Mouse (Mus musculus): ENCODE data around the gene Poc5. TPM values are rescaled to one million over a fixed set of nuclear protein-coding genes. Genes with fewer than 3 reads are reported as not detected.

Poc5 gene
- total and polyA plus RNA-seq, 3 experiments: 17.2 to 31.0 (median 21.6) TPM

- in situ Hi-C loops (cut with MboI; ENCODE audit: low pct_ligation_motif_present, low pct_unique_long_range_greater_than_20kb, low sequenced_read_pairs): no loop called here
- Histone ChIP-seq H3K4me3 (replicated peaks in 1 of 3; ENCODE audit: low read depth in 2 of 3, low read length in 2 of 3, poor library complexity in 1 of 3) (no peak overlapping the region), H3K4me2 (ENCODE audit: insufficient read depth, low read depth, poor library complexity, severe bottlenecking) (no peak overlapping the region), H3K79me2 (replicated peaks; ENCODE audit: control insufficient read depth, extremely low read depth, insufficient read depth, poor library complexity, severe bottlenecking) (no peaks in the 10 kb centered on the region), H3K9me3 (replicated peaks; ENCODE audit: low read length) (no peaks in the 10 kb centered on the region), H3K9ac (ENCODE audit: insufficient read depth, low read depth) (no peak overlapping the region), H3K27me3 (replicated peaks) (no peaks in the 10 kb centered on the region), H3K36me3 (replicated peaks in 1 of 2; ENCODE audit: control insufficient read depth in 1 of 2, insufficient read depth in 1 of 2, low read length in 1 of 2) (no peaks in the 10 kb centered on the region), H3K27ac (ENCODE audit: insufficient read depth, low read depth) (no peak overlapping the region), H3K4me1 (ENCODE audit: control insufficient read depth in 1 of 2, insufficient read depth in 2 of 2) (peaks cover 0 to 16% of the 10 kb centered on the region in 2 experiments; a peak in 3 of 4 replicates)
- dilution Hi-C loops (cut with MboI; ENCODE audit: extremely low pct_ligation_motif_present, extremely low pct_unique_long_range_greater_than_20kb, low sequenced_read_pairs): no loop called here
- TF ChIP-seq ELF1 (IDR thresholded peaks at IDR 0.05; ENCODE audit: low read depth, low read length): no peak
- TF ChIP-seq ETS1 (conservative IDR thresholded peaks at IDR 0.05; ENCODE audit: low read depth, low read length): no peak
- TF ChIP-seq RCOR1 (conservative IDR thresholded peaks at IDR 0.05; ENCODE audit: low read depth, low read length): no peak
- no peak for TF ChIP-seq MAFK (IDR thresholded peaks at IDR 0.05; ENCODE audit: insufficient replicate concordance, low read length)
- TF ChIP-seq UBTF (IDR thresholded peaks at IDR 0.05; ENCODE audit: low read depth, low read length): no peak
- DNase-seq (ENCODE audit: extremely low read depth): no peak
These were observed 48.8 kb downstream of the Poc5 start for GRCm38 (mm10) chr13:96436921-96437320.

DNA sequence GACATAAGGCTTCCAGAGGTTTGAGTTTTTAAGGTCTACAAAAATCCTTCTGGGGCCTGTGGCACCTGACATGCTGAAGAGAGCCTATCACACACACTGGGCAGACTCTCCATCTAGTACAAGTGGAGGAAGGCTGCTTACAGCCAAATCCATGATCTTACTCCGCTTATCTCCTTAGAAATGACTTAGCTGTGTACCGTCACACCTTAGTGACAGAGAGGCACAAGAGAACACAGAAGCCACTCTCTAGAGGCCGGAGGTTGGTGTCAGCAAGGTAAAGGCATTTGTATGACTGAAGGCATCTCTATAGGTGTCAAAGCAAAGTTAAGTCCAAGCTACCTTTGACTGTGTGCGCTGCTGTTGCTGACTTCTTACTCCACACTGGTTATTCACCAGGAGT lies 52.3 kb downstream of the Poc5 start:
- in situ Hi-C loops (cut with MboI; ENCODE audit: low pct_ligation_motif_present, low pct_unique_long_range_greater_than_20kb, low sequenced_read_pairs) (no loop called here), dilution Hi-C loops (cut with MboI; ENCODE audit: extremely low pct_ligation_motif_present, extremely low pct_unique_long_range_greater_than_20kb, low sequenced_read_pairs) (no loop called here)
- H3K36me3 ChIP-seq (replicated peaks in 1 of 2; ENCODE audit: control insufficient read depth in 1 of 2, insufficient read depth in 1 of 2, low read length in 1 of 2): no peaks in the 10 kb centered on the region
- H3K4me3 ChIP-seq (replicated peaks in 1 of 3; ENCODE audit: low read depth in 2 of 3, low read length in 2 of 3, poor library complexity in 1 of 3): no peak overlapping the region
- no peaks in the 10 kb centered on the region for H3K79me2 ChIP-seq (replicated peaks; ENCODE audit: control insufficient read depth, extremely low read depth, insufficient read depth, poor library complexity, severe bottlenecking)
- no peak overlapping the region for H3K9ac ChIP-seq (ENCODE audit: insufficient read depth, low read depth)
- no peak for TF ChIP-seq NELFE (IDR thresholded peaks at IDR 0.05; ENCODE audit: low read depth, low read length)
- no peak for TF ChIP-seq ZMIZ1 (IDR thresholded peaks at IDR 0.05; ENCODE audit: low read depth, low read length)
- TF ChIP-seq MYC (IDR thresholded peaks at IDR 0.05; ENCODE audit: low read depth, low read length): no peak
- no peak for TF ChIP-seq EP300 (IDR thresholded peaks at IDR 0.05; ENCODE audit: low read length)
- no peak for TF ChIP-seq MXI1 (IDR thresholded peaks at IDR 0.05; ENCODE audit: low read depth, low read length)
- TF ChIP-seq USF1 (IDR thresholded peaks at IDR 0.05; ENCODE audit: low read depth, low read length): no peak
- no peak for TF ChIP-seq RAD21 (IDR thresholded peaks at IDR 0.05; ENCODE audit: low read depth, low read length)
- TF ChIP-seq MEF2A (IDR thresholded peaks at IDR 0.05; ENCODE audit: borderline replicate concordance, low read depth, low read length): no peak
- TF ChIP-seq CTCF (conservative IDR thresholded peaks at IDR 0.05 in 1 of 2, IDR thresholded peaks at IDR 0.05 in 1 of 2; ENCODE audit: low read depth in 2 of 2, low read length in 2 of 2): no peak
- no peak overlapping the region for H3K4me2 ChIP-seq (ENCODE audit: insufficient read depth, low read depth, poor library complexity, severe bottlenecking)
- no peaks in the 10 kb centered on the region for H3K27me3 ChIP-seq (replicated peaks)
- no peak overlapping the region for H3K27ac ChIP-seq (ENCODE audit: insufficient read depth, low read depth)
- no peaks in the 10 kb centered on the region for H3K9me3 ChIP-seq (replicated peaks; ENCODE audit: low read length)
- H3K4me1 ChIP-seq (ENCODE audit: control insufficient read depth in 1 of 2, insufficient read depth in 2 of 2): peaks cover 2 to 12% of the 10 kb centered on the region in 2 experiments; a peak in 3 of 4 replicates
- DNase-seq (ENCODE audit: extremely low read depth): no peak
